19 mouse cellular contexts compared by ENCODE assay signal in the genomic region with DNA sequence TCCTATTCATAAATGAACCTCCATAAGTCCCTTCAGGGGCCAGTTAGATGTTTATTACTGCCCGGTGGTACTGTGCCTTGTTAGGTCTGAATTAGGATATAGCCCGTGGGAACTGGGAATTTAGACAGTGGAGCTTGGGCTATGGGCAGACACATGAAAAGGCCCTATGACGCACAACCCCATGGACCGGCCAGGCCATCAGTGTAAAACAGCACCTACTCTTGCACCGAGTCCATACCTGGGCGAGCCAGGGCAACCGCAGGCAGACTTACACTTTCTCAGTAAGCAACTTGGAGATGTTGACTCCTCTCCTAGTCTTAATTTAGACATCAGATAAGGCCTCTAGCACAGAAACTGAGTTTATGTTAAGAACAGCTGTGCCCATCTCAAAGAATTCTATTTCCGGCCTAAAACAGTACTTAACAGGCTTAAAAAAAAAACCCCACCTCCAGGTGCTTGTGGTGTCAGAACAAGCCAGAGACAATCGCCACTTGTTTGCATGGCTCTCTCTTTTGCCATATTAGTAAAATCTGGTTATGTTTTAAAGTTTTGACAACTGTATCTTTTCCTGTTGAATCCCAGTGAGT.
DNase-seq lines count a peak whose midpoint lies in the region; ATAC-seq and TF ChIP-seq lines count a peak whose summit lies in the region.
"Had no signal": no experiment of that assay in that cellular context is flagged by ENCODE, and none has a peak within 500 bp of the region (broad histone marks: within the 10 kb centered on the region; RNA-seq: fewer than 3 reads in every experiment).

No protein-coding gene starts in this region.

- no peaks in the 10 kb centered on the region for H3K27me3 ChIP-seq in midbrain, embryonic 11.5 days (ENCODE audit: control insufficient read depth, insufficient read depth, low read length)
- no peaks in the 10 kb centered on the region for H3K27me3 ChIP-seq in midbrain, embryonic 14.5 days (ENCODE audit: control insufficient read depth, insufficient read depth, low read length)
- no peaks in the 10 kb centered on the region for H3K27me3 ChIP-seq in small intestine, adult 2 months (ENCODE audit: control insufficient read depth, insufficient read depth, low read length)
- H3K27me3 ChIP-seq: embryonic facial prominence, embryonic 13.5 days; hindbrain, embryonic 13.5 days; neural tube, embryonic 12.5 days had no signal

- H3K9me3 ChIP-seq in midbrain, embryonic 11.5 days (ENCODE audit: control insufficient read depth, low read length): no peaks in the 10 kb centered on the region
- H3K9me3 ChIP-seq in midbrain, embryonic 14.5 days (ENCODE audit: control insufficient read depth, low read length): no peaks in the 10 kb centered on the region
- H3K9me3 ChIP-seq: embryonic facial prominence, embryonic 13.5 days; hindbrain, embryonic 13.5 days; limb, embryonic 10.5 days; neural tube, embryonic 12.5 days had no signal

- no peak overlapping the region for H3K4me3 ChIP-seq in midbrain, embryonic 11.5 days (ENCODE audit: low read depth, low read length)
- H3K4me3 ChIP-seq in midbrain, embryonic 14.5 days (replicated peaks; ENCODE audit: low read depth, low read length): no peak overlapping the region
- H3K4me3 ChIP-seq in small intestine, adult 2 months (ENCODE audit: low read depth, low read length): no peak overlapping the region
- H3K4me3 ChIP-seq: embryonic facial prominence, embryonic 13.5 days; hindbrain, embryonic 13.5 days; limb, embryonic 10.5 days; neural tube, embryonic 12.5 days had no signal

- ATAC-seq in midbrain, embryonic 11.5 days (ENCODE audit: low FRiP score): no peak
- ATAC-seq in midbrain, embryonic 14.5 days (ENCODE audit: low FRiP score, low TSS enrichment): no peak
- ATAC-seq: forebrain, embryonic 14.5 days had no signal

- H3K9ac ChIP-seq in midbrain, embryonic 11.5 days (ENCODE audit: low read length): no peak overlapping the region
- H3K9ac ChIP-seq in midbrain, embryonic 14.5 days (replicated peaks; ENCODE audit: low read length): no peak overlapping the region
- H3K9ac ChIP-seq: embryonic facial prominence, embryonic 13.5 days; hindbrain, embryonic 13.5 days; liver, postnatal 0 days; neural tube, embryonic 12.5 days had no signal

- no peak overlapping the region for H3K4me2 ChIP-seq in midbrain, embryonic 11.5 days
- H3K4me2 ChIP-seq in midbrain, embryonic 14.5 days (ENCODE audit: low read length): no peak overlapping the region
- H3K4me2 ChIP-seq: embryonic facial prominence, embryonic 13.5 days; hindbrain, embryonic 13.5 days; neural tube, embryonic 12.5 days had no signal

- no peaks in the 10 kb centered on the region for H3K4me1 ChIP-seq in midbrain, embryonic 11.5 days (ENCODE audit: control insufficient read depth, insufficient read depth, low read length)
- no peaks in the 10 kb centered on the region for H3K4me1 ChIP-seq in midbrain, embryonic 14.5 days (ENCODE audit: control insufficient read depth, insufficient read depth, low read length)
- no peaks in the 10 kb centered on the region for H3K4me1 ChIP-seq in small intestine, adult 2 months (ENCODE audit: control insufficient read depth, insufficient read depth, insufficient read length, low read length)
- H3K4me1 ChIP-seq: embryonic facial prominence, embryonic 13.5 days; hindbrain, embryonic 13.5 days; limb, embryonic 10.5 days; neural tube, embryonic 12.5 days had no signal

- TF ChIP-seq CTCF in small intestine, adult 2 months (IDR thresholded peaks at IDR 0.05; ENCODE audit: extremely low read depth, insufficient read length, insufficient replicate concordance, low read depth, low read length): no peak

- WGBS in midbrain, embryonic 11.5 days: 97% methylated on average over 9 of the region's 9 CpGs
- 95% methylated on average over 9 of the region's 9 CpGs for WGBS in midbrain, embryonic 14.5 days
- WGBS in small intestine, adult 2 months: 88% methylated on average over 9 of the region's 9 CpGs

- no peak overlapping the region for H3K27ac ChIP-seq in midbrain, embryonic 11.5 days (ENCODE audit: low read depth, low read length)
- no peak overlapping the region for H3K27ac ChIP-seq in midbrain, embryonic 14.5 days (replicated peaks; ENCODE audit: low read depth, low read length)
- 0 out of 2 replicates have a peak overlapping the region, but pooled peaks have one; percentile 19 for H3K27ac ChIP-seq in small intestine, adult 2 months (ENCODE audit: insufficient read depth, low read depth, low read length)
- H3K27ac ChIP-seq: embryonic facial prominence, embryonic 13.5 days; hindbrain, embryonic 13.5 days; limb, embryonic 10.5 days; neural tube, embryonic 12.5 days had no signal

- TF ChIP-seq POLR2A in small intestine, adult 2 months (IDR thresholded peaks at IDR 0.05; ENCODE audit: low read depth, low read length): no peak

- no peaks in the 10 kb centered on the region for H3K36me3 ChIP-seq in midbrain, embryonic 11.5 days (ENCODE audit: control insufficient read depth, insufficient read depth, low read length)
- H3K36me3 ChIP-seq in midbrain, embryonic 14.5 days (ENCODE audit: control insufficient read depth, insufficient read depth, low read length): 0 out of 2 replicates have a peak, but pooled peaks cover 11% of the 10 kb centered on the region
- H3K36me3 ChIP-seq in small intestine, adult 2 months (ENCODE audit: control insufficient read depth, insufficient read depth, low read length): peaks cover 45% of the 10 kb centered on the region

- peak; percentile 19 for DNase-seq in midbrain, embryonic 11.5 days (ENCODE audit: low spot score, missing footprints)
- no peak for DNase-seq in midbrain, embryonic 14.5 days
- DNase-seq in T-cell, adult 2 months (ENCODE audit: low spot score): peak; percentile 2
- DNase-seq in thymus, postnatal 4 days: peak; percentile 63
- no peak for DNase-seq in layer of hippocampus, postnatal 36 days
- no peak for DNase-seq in gastrocnemius, adult 18-20 months (ENCODE audit: low spot score)
- DNase-seq: adrenal gland, adult 2 months; cerebellum, adult 9-11 months; kidney, adult 8-10 months; kidney, postnatal 14 days; liver, postnatal 0 days; lung, postnatal 10 days; right cerebral cortex, postnatal 4 days had no signal

Comparison
In these comparisons a context has a peak if more than half of its experiments do, and no peak if none do; other contexts are left out.
1. DNase-seq: peak in midbrain, embryonic 11.5 days (single experiment), T-cell, adult 2 months (single experiment) and thymus, postnatal 4 days (single experiment); none in midbrain, embryonic 14.5 days (single experiment), layer of hippocampus, postnatal 36 days (0 of 2) and gastrocnemius, adult 18-20 months (single experiment).